9 mouse cellular contexts compared by ENCODE assay signal in the genomic region with DNA sequence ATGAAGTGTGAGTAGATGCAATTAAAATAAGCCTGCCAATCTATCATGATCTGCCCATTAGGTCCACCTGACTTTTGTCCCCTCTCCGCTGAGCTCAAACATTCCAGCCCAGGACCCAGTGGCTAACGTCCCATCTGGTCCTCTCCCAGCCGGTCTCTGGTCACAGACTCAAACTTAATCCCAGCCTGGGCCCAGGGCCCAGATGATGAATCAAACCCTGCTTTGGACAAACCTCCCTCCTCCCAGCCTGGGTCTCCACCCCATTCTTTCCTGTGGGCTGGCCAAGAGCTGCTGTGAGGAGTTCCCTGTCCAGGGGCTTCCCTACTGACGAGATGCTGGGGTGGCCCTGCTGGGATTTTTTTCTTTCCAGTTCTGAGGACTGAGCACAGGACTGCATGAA. TPM values are rescaled to one million over a fixed set of nuclear protein-coding genes. Genes with fewer than 3 reads are reported as not detected.
DNase-seq lines count a peak whose midpoint lies in the region.
"Had no signal": no experiment of that assay in that cellular context is flagged by ENCODE, and none has a peak within 500 bp of the region (broad histone marks: within the 10 kb centered on the region; RNA-seq: fewer than 3 reads in every experiment).

No protein-coding gene starts in this region.

- peak; percentile 55 to 63 for DNase-seq in cerebellum, postnatal 14 days
- no peak for DNase-seq in cerebellum, adult 11 months
- DNase-seq in ovary, adult 18-20 months (ENCODE audit: low spot score), result peak; percentile 34
- DNase-seq in ovary, postnatal 10 days (ENCODE audit: low spot score), result no peak
- DNase-seq in heart, adult 8-10 months (ENCODE audit: low spot score), result peak; percentile 68
- DNase-seq in urinary bladder, postnatal 36 days (ENCODE audit: low spot score in 2 of 2), result peak; percentile 60 to 69
- DNase-seq in right cerebral cortex, postnatal 36 days (ENCODE audit: low spot score in 2 of 2), result no peak
- no peak for DNase-seq in frontal cortex, postnatal 14 days (ENCODE audit: low spot score in 2 of 2)
- DNase-seq: right cerebral cortex, postnatal 14 days had no signal

RNA-seq across cellular contexts. Expression of gene Sec14l5, which starts 7.2 kb away (rescaled TPM):
- 1 to 10 TPM in 1 of 4 experiments, under 1 TPM in 3; 0.57 to 1.0 (median 0.78) TPM for total RNA-seq in heart, adult 8-10 months (2022)

RNA-seq across cellular contexts. Expression of gene Ppl, which starts 7.5 kb away (rescaled TPM):
- total RNA-seq in heart, adult 8-10 months (2022), result 10 to 100 TPM in 1 of 4 experiments, 1 to 10 TPM in 3; 6.3 to 10.6 (median 8.1) TPM

Comparison
In these comparisons a context has a peak if more than half of its experiments do, and no peak if none do; other contexts are left out.
1. DNase-seq: peak in cerebellum, postnatal 14 days (2 of 2), ovary, adult 18-20 months (single experiment), heart, adult 8-10 months (single experiment) and urinary bladder, postnatal 36 days (2 of 2); none in cerebellum, adult 11 months (single experiment), ovary, postnatal 10 days (single experiment), right cerebral cortex, postnatal 36 days (0 of 2) and frontal cortex, postnatal 14 days (0 of 2).